Mouse (Mus musculus) heart, embryonic 11.5 days (tissue): Measurements from ENCODE around the gene Rpgrip1. TPM values are rescaled to one million over a fixed set of nuclear protein-coding genes. Genes with fewer than 3 reads are reported as not detected.

Experiments
- ATAC-seq: fragments of 200-750 bp; cut with Nextera tagmentation; replicated peaks from 2 replicates; pipeline ENCODE4 v1.8.0; 2017; ENCODE audit warnings: moderate library complexity; ENCODE audit not compliant: insufficient number of reproducible peaks, low FRiP score, low TSS enrichment
- H3K27ac ChIP-seq: fragments of 300-500 bp; sonication (generic); 2 replicates; pipeline ENCODE4 v1.5.1; 2014; ENCODE audit warnings: mild to moderate bottlenecking, low read depth, low read length
- H3K27me3 ChIP-seq: fragments of 300-500 bp; sonication (generic); 2 replicates; pipeline ENCODE4 v1.6.1; 2014; ENCODE audit warnings: mild to moderate bottlenecking, low read length, mixed read lengths; ENCODE audit not compliant: control insufficient read depth, insufficient read depth
- H3K36me3 ChIP-seq: fragments of 300-500 bp; sonication (generic); 2 replicates; pipeline ENCODE4 v1.6.1; 2014; ENCODE audit warnings: mild to moderate bottlenecking, low read length, moderate library complexity, mixed read lengths; ENCODE audit not compliant: control insufficient read depth, insufficient read depth
- H3K4me1 ChIP-seq: fragments of 300-500 bp; sonication (generic); 2 replicates; pipeline ENCODE4 v1.6.1; 2014; ENCODE audit warnings: low read length; ENCODE audit not compliant: control insufficient read depth, insufficient read depth
- H3K4me2 ChIP-seq: fragments of 300-500 bp; sonication (generic); 2 replicates; pipeline ENCODE4 v1.6.1; 2014; ENCODE audit warnings: mild to moderate bottlenecking, moderate library complexity
- H3K4me3 ChIP-seq: fragments of 300-500 bp; sonication (generic); 2 replicates; pipeline ENCODE4 v1.5.1; 2014; ENCODE audit warnings: low read depth, low read length
- H3K9ac ChIP-seq: fragments of 300-500 bp; sonication (generic); 2 replicates; pipeline ENCODE4 v1.6.1; 2014; ENCODE audit warnings: mild to moderate bottlenecking, low read depth, low read length, moderate library complexity
- H3K9me3 ChIP-seq: fragments of 300-500 bp; sonication (generic); replicated peaks from 2 replicates; pipeline ENCODE4 v1.6.1; 2016; ENCODE audit warnings: low read length; ENCODE audit not compliant: control insufficient read depth
- WGBS: fragments of 180-500 bp; shearing (Covaris S2); extraction: QIAGEN DNeasy Blood & Tissue Kit; methylation state at CpG from one replicate; pipeline ENCODE4 v1.1.7; 2014; ENCODE audit not compliant: insufficient replicate concordance; 5-methylcytosine and 5-hydroxymethylcytosine counted together
- polyA plus RNA-seq: library from polyadenylated mRNA; unstranded; fragments of >200 nt; fragmentation: Nextera tagmentation; extraction: Ambion mirVana; gene quantifications from 2 replicates; pipeline ENCODE4 v1.2.1, GENCODE M21; 2014

The Rpgrip1 gene
- polyA plus RNA-seq, 1 experiment from 2014 or later = 46.5 TPM

DNA sequence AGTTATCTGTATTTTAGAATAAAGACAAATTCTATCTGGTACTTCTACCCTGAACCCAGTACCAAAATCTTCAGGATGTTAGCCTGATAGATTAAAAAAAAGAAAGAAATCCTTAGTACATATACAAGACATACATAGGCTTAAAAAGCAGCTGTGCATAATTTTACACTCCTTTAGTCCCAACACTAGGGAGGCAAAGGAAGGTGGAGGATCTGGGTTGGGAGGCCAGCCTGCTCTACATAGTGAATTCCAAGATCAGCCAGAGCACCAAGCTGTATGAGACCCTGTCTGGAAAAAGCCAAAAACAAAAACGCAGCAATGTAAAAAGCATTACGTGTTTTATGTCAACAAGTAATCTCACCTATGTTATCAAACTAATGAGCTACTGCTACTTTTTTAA is 10.9 kb upstream of the Rpgrip1 start:
- WGBS = 77% methylated on average over 2 of the region's 2 CpGs

DNA sequence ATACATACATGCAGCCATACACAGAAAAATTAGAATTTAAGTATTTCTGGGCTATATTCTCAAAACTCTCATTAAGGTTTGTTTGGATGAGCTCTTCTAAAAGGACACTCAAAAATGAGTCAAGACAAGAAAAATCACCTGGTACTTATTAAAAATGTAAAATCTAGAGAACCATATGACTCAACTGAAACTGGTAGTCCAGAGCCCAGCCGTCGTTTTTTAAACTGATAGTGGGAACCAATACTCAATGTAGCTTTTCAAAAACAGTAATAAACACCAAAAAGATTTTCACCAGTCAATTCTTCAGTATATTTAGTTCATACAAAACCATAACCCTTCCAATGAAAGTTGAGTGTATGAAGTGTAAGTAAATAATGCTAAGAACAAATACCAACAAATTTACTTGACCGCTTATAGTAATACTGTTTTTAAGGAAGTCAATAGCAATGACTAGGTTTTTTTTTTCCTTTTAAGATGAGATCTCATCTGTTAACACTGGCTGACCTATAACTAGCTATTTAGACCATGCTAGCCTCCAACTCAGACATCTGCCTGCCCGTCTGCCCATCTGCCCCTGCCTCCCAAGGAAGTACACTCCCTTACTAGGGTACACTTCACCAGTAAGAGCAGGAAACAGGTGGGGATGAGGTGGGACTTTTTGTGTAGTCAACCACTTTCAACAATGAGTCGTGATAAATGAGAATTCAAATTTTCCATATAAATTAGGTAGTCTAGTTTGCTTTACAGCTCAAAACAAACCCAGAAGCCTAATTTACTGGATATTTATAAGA is 10.1 kb upstream of the Rpgrip1 start:
- H3K27ac ChIP-seq = no peak overlapping the region
- WGBS = 74% methylated on average over 5 of the region's 5 CpGs
- H3K4me1 ChIP-seq = peaks cover 3% of the 10 kb centered on the region; the same call in 1 of the 2 replicates
- H3K4me3 ChIP-seq = no peak overlapping the region
- ATAC-seq = no peak
- no peaks in the 10 kb centered on the region for H3K9me3 ChIP-seq
- H3K9ac ChIP-seq = no peak overlapping the region
- no peaks in the 10 kb centered on the region for H3K27me3 ChIP-seq
- peak overlapping the region; percentile 35; the same call in 1 of the 2 replicates for H3K4me2 ChIP-seq
- peaks cover 9% of the 10 kb centered on the region for H3K36me3 ChIP-seq

More for the DNA sequence above, 10.9 kb upstream of the Rpgrip1 start:
- H3K9me3 ChIP-seq = no peaks in the 10 kb centered on the region
- peaks cover 3% of the 10 kb centered on the region; the same call in 1 of the 2 replicates for H3K4me1 ChIP-seq
- no peak overlapping the region for H3K27ac ChIP-seq
- no peaks in the 10 kb centered on the region for H3K27me3 ChIP-seq
- H3K4me2 ChIP-seq = no peak overlapping the region
- ATAC-seq = no peak
- no peak overlapping the region for H3K9ac ChIP-seq
- H3K36me3 ChIP-seq = peaks cover 10% of the 10 kb centered on the region
- H3K4me3 ChIP-seq = no peak overlapping the region

DNA sequence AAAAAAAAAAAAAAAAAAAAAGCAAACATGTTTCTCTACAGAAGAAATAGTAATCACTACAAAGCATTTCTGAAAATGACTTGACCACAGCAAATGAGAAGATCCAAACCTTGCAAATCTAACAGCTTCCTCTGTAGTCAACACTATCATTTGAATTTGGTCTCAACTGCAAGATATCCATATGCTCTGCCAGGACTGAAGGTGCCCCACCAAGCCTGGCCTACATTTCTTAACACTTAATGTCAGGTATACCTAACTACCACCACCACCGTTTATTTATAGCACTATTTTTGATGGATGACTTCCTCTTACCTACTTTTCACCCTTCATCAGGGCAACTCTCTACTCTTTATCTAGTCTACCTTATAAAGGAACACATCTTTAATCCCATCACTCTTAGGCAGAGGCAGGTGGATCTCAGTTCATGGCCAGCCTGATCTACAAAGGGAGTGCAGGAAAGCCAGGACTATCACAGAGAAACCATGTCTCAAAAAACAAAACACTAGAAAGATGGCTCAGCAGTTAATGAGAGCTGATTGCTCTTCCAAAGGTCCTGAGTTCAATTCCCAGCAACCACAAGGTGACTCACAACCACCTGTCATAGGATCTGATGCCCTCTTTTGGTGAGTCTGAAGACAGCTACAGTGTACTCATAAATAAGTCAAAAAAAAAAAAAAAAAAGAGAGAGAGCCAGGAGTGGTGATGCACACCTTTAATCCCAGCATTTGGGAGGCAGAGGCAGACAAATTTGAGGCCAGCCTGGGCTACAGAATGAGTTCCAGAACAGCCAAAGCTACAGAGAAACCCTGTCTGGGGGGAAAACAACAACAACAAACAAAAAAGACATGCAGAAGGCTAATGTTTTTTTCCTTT is 9.0 kb upstream of the Rpgrip1 start:
- no peak overlapping the region for H3K9ac ChIP-seq
- H3K4me2 ChIP-seq = peak overlapping the region; percentile 66
- peaks cover 7% of the 10 kb centered on the region; the same call in 1 of the 2 replicates for H3K36me3 ChIP-seq
- no peak overlapping the region for H3K27ac ChIP-seq
- peak overlapping the region; percentile 96; the same call in 1 of the 2 replicates for H3K4me3 ChIP-seq
- WGBS = 76% methylated on average over 1 of the region's 1 CpGs
- ATAC-seq = no peak
- no peaks in the 10 kb centered on the region for H3K27me3 ChIP-seq
- H3K9me3 ChIP-seq = no peaks in the 10 kb centered on the region
- peaks cover 3% of the 10 kb centered on the region; the same call in 1 of the 2 replicates for H3K4me1 ChIP-seq

DNA sequence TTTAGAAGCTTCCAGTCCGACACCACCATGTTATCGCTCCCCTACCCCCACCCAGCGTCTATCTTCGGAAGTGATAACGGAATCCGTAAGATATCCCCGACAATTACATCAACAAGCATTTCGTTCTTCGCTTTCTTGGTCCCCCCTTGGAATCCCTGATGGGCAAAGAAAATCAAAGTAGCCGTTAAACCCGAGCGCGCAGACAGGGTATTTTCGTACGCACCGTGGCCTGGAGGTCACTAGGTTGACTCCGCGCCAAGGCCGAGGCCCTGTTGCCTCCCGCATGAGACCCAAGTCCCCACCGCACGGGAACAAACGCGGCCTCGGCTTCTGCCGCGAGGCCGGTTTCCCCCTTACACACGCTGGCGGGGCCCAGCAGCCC is 7.0 kb upstream of the Rpgrip1 start:
- Histone ChIP-seq H3K36me3 (peaks cover 3% of the 10 kb centered on the region; the same call in 1 of the 2 replicates), H3K27me3 (no peaks in the 10 kb centered on the region), H3K9me3 (no peaks in the 10 kb centered on the region), H3K4me2 (peak overlapping the region; percentile 66), H3K27ac (peak overlapping the region; percentile 98), H3K4me3 (peak overlapping the region; percentile 96), H3K9ac (peak overlapping the region; percentile 100), H3K4me1 (peaks cover 5% of the 10 kb centered on the region; the same call in 1 of the 2 replicates)
- ATAC-seq = peak; percentile 20; the same call in 1 of the 2 replicates
- WGBS = under 1% methylated on average over 30 of the region's 30 CpGs

DNA sequence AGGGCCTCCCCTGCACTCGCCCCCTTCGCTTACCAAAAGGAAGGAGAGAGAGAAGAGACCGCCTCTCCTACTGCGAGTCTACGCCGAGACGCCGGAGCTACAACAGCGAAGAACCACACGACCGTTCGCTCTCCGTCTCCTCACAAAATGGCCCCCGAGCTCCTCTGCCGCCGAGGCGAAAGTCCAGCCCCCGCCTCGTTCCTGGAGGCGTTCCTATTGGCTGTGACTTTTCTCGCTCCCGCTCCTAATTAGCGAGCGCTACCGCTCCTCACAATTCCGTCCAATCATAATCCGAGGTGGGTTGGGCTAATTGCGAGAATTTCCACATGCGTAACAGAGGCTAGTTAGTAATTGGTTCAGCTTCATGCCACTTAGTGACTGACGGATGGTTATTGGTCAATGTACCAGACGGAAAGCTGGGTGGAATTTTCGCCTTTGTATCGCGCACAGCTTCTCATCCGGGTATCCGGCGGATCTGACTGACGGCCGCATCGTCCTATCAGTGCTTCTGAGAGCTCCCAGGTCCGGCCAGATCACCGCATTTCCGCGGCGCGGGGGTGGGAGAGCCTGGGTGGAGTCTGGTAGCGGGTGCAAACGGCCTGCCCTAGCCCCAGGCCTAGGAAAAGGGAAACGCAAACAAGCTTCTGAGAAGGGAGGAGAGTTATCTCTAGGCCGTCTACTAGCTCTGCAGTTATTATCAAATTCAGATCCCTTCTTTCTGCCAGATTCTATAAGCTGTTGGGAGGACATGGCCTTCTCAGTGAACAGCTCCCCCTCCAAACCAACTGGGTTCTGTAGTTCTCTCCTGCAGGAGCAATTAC is 6.4 kb upstream of the Rpgrip1 start, which contains the start of gene Hnrnpc:
TSS of gene Hnrnpc (minus strand) at position 173 of the 821 bp plus-strand sequence.
- Histone ChIP-seq H3K9ac (peak within 1 kb of the TSS; percentile 100), H3K9me3 (no peaks in the 10 kb centered on the region), H3K4me2 (peak within 1 kb of the TSS; percentile 73), H3K27ac (peak within 1 kb of the TSS; percentile 98), H3K27me3 (no peaks in the 10 kb centered on the region), H3K4me3 (peak within 1 kb of the TSS; percentile 96), H3K4me1 (peaks cover 5% of the 10 kb centered on the region; the same call in 1 of the 2 replicates), H3K36me3 (peaks cover 3% of the 10 kb centered on the region; the same call in 1 of the 2 replicates)
- WGBS = under 1% methylated on average over 50 of the region's 50 CpGs
- ATAC-seq = peak; percentile 99

DNA sequence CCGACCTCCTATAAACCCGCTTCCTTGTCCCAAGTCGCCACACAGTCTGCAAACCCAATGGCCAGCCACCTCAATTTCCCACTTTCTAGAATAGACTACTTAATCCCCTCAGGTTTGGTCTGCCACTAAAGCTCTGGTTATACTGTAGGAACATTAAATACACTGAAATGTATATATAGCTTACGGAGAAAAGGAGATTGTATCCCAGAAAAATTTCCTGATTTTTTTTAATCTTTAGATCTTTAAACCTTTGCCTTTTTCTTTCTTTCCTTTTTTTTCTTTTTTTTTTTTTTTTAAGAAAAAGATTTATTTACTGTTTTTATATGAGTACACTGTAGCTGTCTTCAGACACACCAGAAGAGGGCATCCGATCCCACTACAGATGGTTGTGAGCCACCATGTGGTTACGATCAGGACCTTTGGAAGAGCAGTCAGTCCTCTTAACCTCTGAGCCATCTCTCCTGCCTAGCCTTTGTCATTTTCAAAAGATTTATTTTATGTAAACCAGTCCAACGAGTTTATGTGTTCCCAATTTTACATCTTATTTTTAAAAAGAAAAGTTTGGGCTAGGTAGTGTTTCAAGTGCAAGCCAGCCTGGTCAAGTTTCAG is 5.7 kb upstream of the Rpgrip1 start:
- H3K27ac ChIP-seq = peak overlapping the region; percentile 91
- peaks cover 3% of the 10 kb centered on the region; the same call in 1 of the 2 replicates for H3K36me3 ChIP-seq
- no peaks in the 10 kb centered on the region for H3K27me3 ChIP-seq
- peak overlapping the region; percentile 79 for H3K9ac ChIP-seq
- peak overlapping the region; percentile 43 for H3K4me3 ChIP-seq
- H3K9me3 ChIP-seq = no peaks in the 10 kb centered on the region
- 38% methylated on average over 7 of the region's 7 CpGs for WGBS
- H3K4me2 ChIP-seq = peak overlapping the region; percentile 73
- H3K4me1 ChIP-seq = peaks cover 5% of the 10 kb centered on the region; the same call in 1 of the 2 replicates
- peak; percentile 2; the same call in 1 of the 2 replicates for ATAC-seq

DNA sequence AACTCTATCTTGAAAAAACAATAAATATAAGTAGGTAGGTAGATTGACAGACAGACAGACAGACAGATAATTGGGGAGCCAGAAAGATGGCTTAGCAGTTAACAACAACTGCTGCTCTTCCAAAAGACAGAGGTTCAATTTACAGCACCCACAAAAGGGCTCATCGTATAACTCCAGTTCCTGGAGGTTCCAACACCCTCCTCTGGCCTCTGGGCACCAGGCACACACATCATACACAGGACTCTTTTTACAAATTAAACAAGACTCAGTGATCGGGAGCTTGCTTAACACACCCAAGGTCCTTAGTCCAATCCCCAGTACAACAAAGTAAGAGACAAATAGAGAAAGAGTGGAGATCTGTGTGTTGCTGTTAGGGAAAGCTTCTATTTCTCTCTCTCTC is 5.2 kb upstream of the Rpgrip1 start:
- no peak overlapping the region for H3K27ac ChIP-seq
- WGBS = 77% methylated on average over 2 of the region's 2 CpGs

More for the DNA sequence above, 5.2 kb upstream of the Rpgrip1 start:
- peaks cover 5% of the 10 kb centered on the region; the same call in 1 of the 2 replicates for H3K4me1 ChIP-seq
- ATAC-seq = no peak
- H3K9me3 ChIP-seq = no peaks in the 10 kb centered on the region
- H3K36me3 ChIP-seq = peaks cover 3% of the 10 kb centered on the region; the same call in 1 of the 2 replicates
- no peak overlapping the region for H3K4me2 ChIP-seq
- no peak overlapping the region for H3K4me3 ChIP-seq
- H3K9ac ChIP-seq = no peak overlapping the region
- no peaks in the 10 kb centered on the region for H3K27me3 ChIP-seq
